Comparison of ENCODE assay signal across 11 mouse cellular contexts in the genomic region with DNA sequence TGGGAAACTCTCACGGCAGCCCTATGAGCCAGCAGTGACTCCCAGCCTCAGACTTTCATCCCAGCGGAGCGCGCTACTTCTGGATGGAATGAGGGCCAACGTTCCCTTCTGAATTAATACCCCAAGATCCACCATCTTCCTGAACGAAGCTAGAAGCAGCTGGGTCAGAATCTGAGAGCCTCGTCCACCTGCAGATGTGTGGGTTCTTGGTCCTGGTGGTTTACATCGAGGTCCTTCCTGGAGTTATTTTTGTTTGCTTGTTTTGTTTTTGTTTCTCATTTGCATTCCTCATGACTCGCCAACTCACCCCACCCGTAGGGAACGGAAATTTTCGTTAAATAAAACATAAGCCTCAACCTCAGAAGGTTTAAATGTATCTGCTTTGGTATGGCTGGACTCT.
DNase-seq lines count a peak whose midpoint lies in the region; ATAC-seq and TF ChIP-seq lines count a peak whose summit lies in the region.
"Had no signal": no experiment of that assay in that cellular context is flagged by ENCODE, and none has a peak within 500 bp of the region (broad histone marks: within the 10 kb centered on the region; RNA-seq: fewer than 3 reads in every experiment).

No protein-coding gene starts in this region.

- no peaks in the 10 kb centered on the region for H3K4me1 ChIP-seq in cerebellum, adult 2 months (ENCODE audit: control insufficient read depth, insufficient read depth, low read length)
- peaks cover 74% of the 10 kb centered on the region for H3K4me1 ChIP-seq in heart, postnatal 0 days (ENCODE audit: control insufficient read depth, insufficient read depth)
- H3K4me1 ChIP-seq in lung, embryonic 14.5 days (ENCODE audit: insufficient read depth), result peaks cover 33% of the 10 kb centered on the region
- H3K4me1 ChIP-seq in liver, postnatal 0 days (ENCODE audit: insufficient read depth), result peaks cover 6% of the 10 kb centered on the region; the same call in 1 of the 2 replicates

- no peaks in the 10 kb centered on the region for H3K27me3 ChIP-seq in cerebellum, adult 2 months (ENCODE audit: control insufficient read depth, insufficient read depth, low read length)
- no peaks in the 10 kb centered on the region for H3K27me3 ChIP-seq in heart, postnatal 0 days (ENCODE audit: control insufficient read depth, insufficient read depth, low read length)
- H3K27me3 ChIP-seq in lung, embryonic 14.5 days (ENCODE audit: insufficient read depth, low read length), result no peaks in the 10 kb centered on the region
- H3K27me3 ChIP-seq in liver, postnatal 0 days (ENCODE audit: insufficient read depth, low read length), result no peaks in the 10 kb centered on the region
- H3K27me3 ChIP-seq: hindbrain, embryonic 12.5 days; Patski had no signal

- peak overlapping the region; percentile 31; the same call in 1 of the 2 replicates for H3K4me2 ChIP-seq in heart, postnatal 0 days (ENCODE audit: low read depth, low read length)
- 0 out of 2 replicates have a peak overlapping the region, but pooled peaks have one; percentile 4 for H3K4me2 ChIP-seq in lung, embryonic 14.5 days
- H3K4me2 ChIP-seq in liver, postnatal 0 days (ENCODE audit: low read depth, low read length), result no peak overlapping the region
- H3K4me2 ChIP-seq: hindbrain, embryonic 12.5 days had no signal

- H3K9ac ChIP-seq in heart, postnatal 0 days (replicated peaks; ENCODE audit: low read depth, low read length), result no peak overlapping the region
- no peak overlapping the region for H3K9ac ChIP-seq in lung, embryonic 14.5 days
- no peak overlapping the region for H3K9ac ChIP-seq in liver, postnatal 0 days (replicated peaks)
- H3K9ac ChIP-seq: hindbrain, embryonic 12.5 days had no signal

- no peak for TF ChIP-seq CTCF in cerebellum, adult 2 months (IDR thresholded peaks at IDR 0.05; ENCODE audit: borderline replicate concordance, insufficient read depth, low read depth, low read length)
- TF ChIP-seq CTCF in heart, postnatal 0 days (IDR thresholded peaks at IDR 0.05; ENCODE audit: low read depth), result no peak
- no peak for TF ChIP-seq CTCF in lung, embryonic 14.5 days (IDR thresholded peaks at IDR 0.05; ENCODE audit: low read depth)
- TF ChIP-seq CTCF in liver, postnatal 0 days (IDR thresholded peaks at IDR 0.05; ENCODE audit: low read depth), result no peak

- DNase-seq in cerebellum, adult 2 months, result no peak
- DNase-seq in heart, postnatal 0 days (ENCODE audit: low spot score), result no peak
- no peak for DNase-seq in heart, postnatal 4 days
- no peak for DNase-seq in lung, embryonic 14.5 days
- DNase-seq in lung, postnatal 25 days (ENCODE audit: low spot score), result no peak
- no peak for DNase-seq in liver, postnatal 0 days
- no peak for DNase-seq in urinary bladder, adult 18-20 months (ENCODE audit: low spot score in 2 of 2)
- DNase-seq: cerebellum, adult 9-11 months had no signal

- no peak for TF ChIP-seq EP300 in heart, postnatal 0 days (IDR thresholded peaks at IDR 0.05; ENCODE audit: low read depth)
- TF ChIP-seq EP300 in liver, postnatal 0 days (IDR thresholded peaks at IDR 0.05; ENCODE audit: low read depth), result no peak

- no peak for TF ChIP-seq POLR2A in cerebellum, adult 2 months (IDR thresholded peaks at IDR 0.05; ENCODE audit: borderline replicate concordance, insufficient read depth, low read length)

- 0 out of 2 replicates have a peak, but pooled peaks cover 6% of the 10 kb centered on the region for H3K36me3 ChIP-seq in heart, postnatal 0 days (replicated peaks; ENCODE audit: control insufficient read depth, insufficient read depth, low read length)
- no peaks in the 10 kb centered on the region for H3K36me3 ChIP-seq in lung, embryonic 14.5 days (ENCODE audit: insufficient read depth)
- no peaks in the 10 kb centered on the region for H3K36me3 ChIP-seq in liver, postnatal 0 days (replicated peaks; ENCODE audit: insufficient read depth, low read length)
- H3K36me3 ChIP-seq: hindbrain, embryonic 12.5 days had no signal

- H3K27ac ChIP-seq in cerebellum, adult 2 months (ENCODE audit: insufficient read depth, low read length), result 0 out of 2 replicates have a peak overlapping the region, but pooled peaks have one; percentile 20
- H3K27ac ChIP-seq in heart, postnatal 0 days (ENCODE audit: low read depth), result peak overlapping the region; percentile 92
- H3K27ac ChIP-seq in lung, embryonic 14.5 days (ENCODE audit: low read depth), result peak overlapping the region; percentile 65
- H3K27ac ChIP-seq in liver, postnatal 0 days (ENCODE audit: low read depth), result 0 out of 2 replicates have a peak overlapping the region, but pooled peaks have one; percentile 1
- H3K27ac ChIP-seq: hindbrain, embryonic 12.5 days had no signal

- H3K4me3 ChIP-seq in cerebellum, adult 2 months (replicated peaks; ENCODE audit: insufficient read depth, low read depth, low read length), result no peak overlapping the region
- H3K4me3 ChIP-seq in heart, postnatal 0 days (ENCODE audit: low read depth, low read length), result no peak overlapping the region
- no peak overlapping the region for H3K4me3 ChIP-seq in lung, embryonic 14.5 days (ENCODE audit: low read depth, low read length)
- H3K4me3 ChIP-seq in liver, postnatal 0 days (ENCODE audit: low read depth, low read length), result no peak overlapping the region
- H3K4me3 ChIP-seq: hindbrain, embryonic 12.5 days had no signal

- 88% methylated on average over 12 of the region's 12 CpGs for WGBS in cerebellum, adult 2 months
- 60% methylated on average over 12 of the region's 12 CpGs for WGBS in heart, postnatal 0 days
- WGBS in lung, embryonic 14.5 days, result 84% methylated on average over 12 of the region's 12 CpGs
- WGBS in liver, postnatal 0 days (ENCODE audit: insufficient replicate concordance), result 71% methylated on average over 12 of the region's 12 CpGs

- no peak for ATAC-seq in cerebellum, adult (ENCODE audit: insufficient number of reproducible peaks, low FRiP score, low TSS enrichment)
- no peak for ATAC-seq in heart, postnatal 0 days (ENCODE audit: insufficient read depth, low read depth)
- ATAC-seq in lung, embryonic 14.5 days (ENCODE audit: insufficient read depth), result no peak
- no peak for ATAC-seq in liver, postnatal 0 days
- ATAC-seq: Patski had no signal

- H3K9me3 ChIP-seq in heart, postnatal 0 days (replicated peaks; ENCODE audit: control insufficient read depth, low read length), result no peaks in the 10 kb centered on the region
- no peaks in the 10 kb centered on the region for H3K9me3 ChIP-seq in lung, embryonic 14.5 days (ENCODE audit: low read depth, low read length)
- H3K9me3 ChIP-seq in liver, postnatal 0 days (ENCODE audit: low read length), result no peaks in the 10 kb centered on the region
- H3K9me3 ChIP-seq: hindbrain, embryonic 12.5 days had no signal

Comparison
In these comparisons a context has a peak if more than half of its experiments do, and no peak if none do; other contexts are left out.
1. H3K27ac ChIP-seq: peak in every context shown above with its lines; median percentile 92 in heart, postnatal 0 days; 65 in lung, embryonic 14.5 days; 20 in cerebellum, adult 2 months; 1 in liver, postnatal 0 days.